Comparison of ENCODE assay signal across 10 mouse cellular contexts in genomic region chr19:6349215-6349983, GRCm38 (mm10). TPM values are rescaled to one million over a fixed set of nuclear protein-coding genes. Genes with fewer than 3 reads are reported as not detected.
DNase-seq lines count a peak whose midpoint lies in the region; ATAC-seq and TF ChIP-seq lines count a peak whose summit lies in the region.
"Had no signal": no experiment of that assay in that cellular context is flagged by ENCODE, and none has a peak within 500 bp of the region (broad histone marks: within the 10 kb centered on the region; RNA-seq: fewer than 3 reads in every experiment).

No protein-coding gene starts in this region.

- no peaks in the 10 kb centered on the region for H3K27me3 ChIP-seq in stomach, postnatal 0 days (ENCODE audit: control insufficient read depth, insufficient read depth, low read length)
- H3K27me3 ChIP-seq: limb, embryonic 13.5 days had no signal

- 36% methylated on average over 14 of the region's 14 CpGs for WGBS in stomach, postnatal 0 days

- H3K4me2 ChIP-seq in stomach, postnatal 0 days (replicated peaks; ENCODE audit: low read depth), result no peak overlapping the region
- H3K4me2 ChIP-seq: limb, embryonic 13.5 days had no signal

- no peak overlapping the region; the same call in 1 of the 2 replicates for H3K9ac ChIP-seq in stomach, postnatal 0 days (ENCODE audit: low read length)
- H3K9ac ChIP-seq: limb, embryonic 13.5 days had no signal

- H3K9me3 ChIP-seq in stomach, postnatal 0 days (ENCODE audit: control insufficient read depth, low read length), result no peaks in the 10 kb centered on the region
- H3K9me3 ChIP-seq: limb, embryonic 13.5 days had no signal

- DNase-seq in heart, adult 11 months, result peak; percentile 97
- no peak for DNase-seq in heart, adult 8-10 months (ENCODE audit: low spot score)
- DNase-seq in urinary bladder, adult 2 months (ENCODE audit: low spot score), result peak; percentile 28
- no peak for DNase-seq in urinary bladder, postnatal 4 days (ENCODE audit: low spot score in 2 of 2)
- DNase-seq in kidney, postnatal 10 days, result peak; percentile 75
- DNase-seq in stomach, postnatal 0 days (ENCODE audit: low spot score), result peak; percentile 16
- DNase-seq in adipocyte (ENCODE audit: low spot score), result no peak
- DNase-seq in cerebellum, adult 11-12 months, result no peak
- DNase-seq: right cerebral cortex, postnatal 4 days had no signal

- ATAC-seq in stomach, postnatal 0 days (ENCODE audit: low FRiP score, low TSS enrichment), result no peak

- H3K27ac ChIP-seq in stomach, postnatal 0 days (replicated peaks), result peak overlapping the region; percentile 24; the same call in 1 of the 2 replicates

- H3K4me1 ChIP-seq in stomach, postnatal 0 days (replicated peaks; ENCODE audit: control insufficient read depth, insufficient read depth), result no peaks in the 10 kb centered on the region

- no peak overlapping the region for H3K4me3 ChIP-seq in stomach, postnatal 0 days (ENCODE audit: low read depth, low read length)
- H3K4me3 ChIP-seq: limb, embryonic 13.5 days had no signal

- H3K36me3 ChIP-seq in stomach, postnatal 0 days (ENCODE audit: control insufficient read depth, insufficient read depth, low read length), result peaks cover 11% of the 10 kb centered on the region; the same call in 1 of the 2 replicates

- TF ChIP-seq CTCF in stomach, postnatal 0 days (IDR thresholded peaks at IDR 0.05; ENCODE audit: low read depth), result no peak

- no peak for TF ChIP-seq EP300 in stomach, postnatal 0 days (optimal IDR thresholded peaks at IDR 0.05)

RNA-seq across cellular contexts. Expression of gene Map4k2, which starts 8.5 kb away (rescaled TPM):
- total RNA-seq in heart, adult 8-10 months (2022), result 10 to 100 TPM; 33.4 to 44.4 (median 34.7) TPM
- 63.7 and 88.3 TPM in 2 replicates for polyA plus RNA-seq in urinary bladder, adult 2 months (2012; rRNA removed)
- 5.2 and 5.7 TPM in 2 replicates for polyA plus RNA-seq in stomach, postnatal 0 days (2015; fragmentation: Nextera tagmentation; extraction: Ambion mirVana)

RNA-seq across cellular contexts. Expression of gene Sf1, which starts 14.1 kb away (rescaled TPM):
- 100 to 1,000 TPM in 1 of 4 experiments, 10 to 100 TPM in 3; 84.3 to 103 (median 91.3) TPM for total RNA-seq in heart, adult 8-10 months (2022)
- polyA plus RNA-seq in urinary bladder, adult 2 months (2012; rRNA removed), result 89.7 and 158 TPM in 2 replicates
- polyA plus RNA-seq in stomach, postnatal 0 days (2015; fragmentation: Nextera tagmentation; extraction: Ambion mirVana), result 42.3 and 52.0 TPM in 2 replicates

RNA-seq across cellular contexts. Expression of gene Men1, which starts 14.6 kb away (rescaled TPM):
- 10 to 100 TPM in 3 of 4 experiments, 1 to 10 TPM in 1; 10.0 to 16.0 (median 12.3) TPM for total RNA-seq in heart, adult 8-10 months (2022)
- polyA plus RNA-seq in urinary bladder, adult 2 months (2012; rRNA removed), result 34.3 and 37.7 TPM in 2 replicates
- polyA plus RNA-seq in stomach, postnatal 0 days (2015; fragmentation: Nextera tagmentation; extraction: Ambion mirVana), result 27.1 and 27.9 TPM in 2 replicates

RNA-seq across cellular contexts. Expression of gene Pygm, which starts 34.8 kb away (rescaled TPM):
- 1,000 to 10,000 TPM; 1,301 to 1,379 (median 1,330) TPM for total RNA-seq in heart, adult 8-10 months (2022)
- 34.8 and 47.2 TPM in 2 replicates for polyA plus RNA-seq in urinary bladder, adult 2 months (2012; rRNA removed)
- 8.0 and 10.5 TPM in 2 replicates for polyA plus RNA-seq in stomach, postnatal 0 days (2015; fragmentation: Nextera tagmentation; extraction: Ambion mirVana)

RNA-seq across cellular contexts. Expression of gene Cdc42bpg, which starts 43.1 kb away (rescaled TPM):
- total RNA-seq in heart, adult 8-10 months (2022), result 10 to 100 TPM; 14.7 to 17.1 (median 15.4) TPM
- 22.7 and 27.0 TPM in 2 replicates for polyA plus RNA-seq in urinary bladder, adult 2 months (2012; rRNA removed)
- polyA plus RNA-seq in stomach, postnatal 0 days (2015; fragmentation: Nextera tagmentation; extraction: Ambion mirVana), result 1.3 and 1.9 TPM in 2 replicates

Comparison
In these comparisons a context has a peak if more than half of its experiments do, and no peak if none do; other contexts are left out.
1. DNase-seq: peak in heart, adult 11 months (single experiment), urinary bladder, adult 2 months (single experiment), kidney, postnatal 10 days (single experiment) and stomach, postnatal 0 days (single experiment); none in heart, adult 8-10 months (single experiment), urinary bladder, postnatal 4 days (0 of 2), adipocyte (single experiment) and cerebellum, adult 11-12 months (single experiment).